Mouse (Mus musculus) neutrophil, adult 5-6 weeks (primary cell): Measurements from ENCODE around the gene Tmeff1. TPM values are rescaled to one million over a fixed set of nuclear protein-coding genes. Genes with fewer than 3 reads are reported as not detected.

Experiments used
- ATAC-seq: fragments of 151-379, 151-347 bp; 2 replicates; pipeline ENCODE4 v1.8.0; 2017; ENCODE audit warnings: mild to moderate bottlenecking, moderate TSS enrichment; ENCODE audit not compliant: insufficient number of reproducible peaks, poor library complexity, low FRiP score, severe bottlenecking; ENCODE audit errors: extremely low read depth
- total RNA-seq: library from RNA; stranded (forward); fragments of 200-1000 nt; gene quantifications from 2 replicates; pipeline ENCODE4 v1.2.3, GENCODE M21; 2017

Gene Tmeff1
- total RNA-seq, 1 experiment from 2014 or later = 0.23 TPM

DNA sequence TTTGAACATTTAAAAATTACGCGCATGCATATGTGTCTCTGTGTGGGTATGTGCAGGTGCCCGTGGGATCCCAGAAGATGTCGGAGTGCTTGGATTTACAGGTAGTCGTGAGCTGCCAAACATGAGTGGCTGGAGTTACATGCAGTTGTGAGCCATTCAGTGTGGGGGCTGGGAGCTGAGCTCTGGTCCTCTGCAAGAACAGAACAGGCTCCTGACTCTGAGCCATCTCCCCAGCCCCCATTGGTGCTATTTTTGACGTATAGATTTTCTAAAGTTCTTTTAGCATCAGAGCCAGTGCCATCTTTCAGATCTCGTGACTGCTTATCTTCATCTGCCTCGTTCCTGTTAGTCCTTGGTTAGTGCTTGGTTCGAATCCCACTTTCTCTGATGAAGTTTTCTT is 24.5 kb downstream of the Tmeff1 start:
- no peak for ATAC-seq

DNA sequence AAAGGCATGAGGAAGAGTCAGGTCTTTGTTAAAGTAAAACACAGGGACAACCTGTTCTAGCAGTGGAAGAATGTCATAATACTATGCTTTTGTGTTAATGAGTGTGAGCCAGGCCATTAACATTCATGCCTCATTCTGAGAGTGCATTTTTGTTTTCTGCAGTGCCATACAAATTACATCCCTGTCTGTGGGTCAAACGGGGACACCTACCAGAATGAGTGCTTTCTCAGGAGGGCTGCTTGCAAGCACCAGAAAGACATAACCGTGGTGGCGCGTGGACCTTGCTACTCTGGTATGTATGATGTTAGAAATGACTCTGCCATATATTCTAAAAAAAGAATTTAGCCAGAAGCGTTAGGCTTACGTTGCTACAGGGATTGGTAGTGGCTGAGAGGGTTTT is 25.3 kb downstream of the Tmeff1 start:
- no peak for ATAC-seq

DNA sequence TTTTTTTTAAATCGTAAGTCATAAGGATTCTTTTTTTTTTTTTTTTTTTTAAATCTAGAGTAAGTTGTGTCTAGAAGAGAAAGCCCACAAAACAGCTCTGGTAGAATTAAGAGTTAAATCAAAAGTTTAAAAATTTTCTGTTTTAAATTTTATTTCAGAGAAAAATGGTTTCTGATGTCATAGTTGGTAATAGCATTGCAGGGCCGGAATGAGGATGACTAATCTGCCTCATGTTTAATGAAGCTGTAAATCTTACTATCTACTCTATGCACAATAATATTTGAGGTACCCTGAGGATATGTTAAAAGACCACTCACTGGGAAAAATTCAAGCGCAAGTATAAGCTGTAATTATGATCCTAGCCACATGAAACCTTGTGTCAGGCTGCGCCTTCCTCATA is 30.5 kb downstream of the Tmeff1 start:
- ATAC-seq = no peak

DNA sequence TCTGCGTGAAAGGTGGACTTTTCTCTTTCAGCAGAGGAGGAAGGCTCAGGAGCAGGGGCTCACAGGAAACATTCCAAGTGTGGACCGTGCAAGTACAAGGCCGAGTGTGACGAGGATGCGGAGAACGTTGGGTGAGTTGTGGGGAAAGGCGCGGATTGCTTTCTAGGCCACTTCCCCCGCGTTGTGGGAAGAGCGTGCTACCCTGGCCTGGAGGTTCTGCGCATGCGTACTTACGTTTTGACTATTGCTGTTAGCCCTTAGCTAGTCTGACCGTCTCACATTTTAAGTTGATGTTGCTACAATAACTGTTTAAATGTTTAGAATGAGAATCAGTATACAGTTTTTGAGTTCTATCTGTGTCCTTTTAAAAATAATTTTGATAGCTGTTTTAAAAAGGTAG is 32.2 kb downstream of the Tmeff1 start:
- ATAC-seq = no peak

DNA sequence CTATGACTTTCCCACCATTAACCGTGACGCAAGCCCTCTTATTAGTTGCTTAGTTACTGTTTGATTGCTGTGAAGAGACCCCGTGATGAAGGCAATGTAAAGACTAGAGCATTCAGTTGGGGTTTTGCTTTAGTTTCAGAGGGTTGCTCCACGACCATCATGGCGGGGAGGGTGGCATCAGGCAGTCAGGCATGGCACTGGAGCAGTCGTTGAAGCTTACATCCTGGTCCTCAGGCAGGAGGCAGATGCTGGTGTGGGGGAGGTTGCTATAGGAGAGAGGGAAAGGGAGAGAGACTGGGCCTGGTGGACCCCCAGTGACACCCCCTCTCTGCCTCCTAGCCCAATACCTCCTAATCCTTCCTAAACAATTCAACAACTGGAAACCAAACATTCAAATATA is 35.1 kb downstream of the Tmeff1 start:
- ATAC-seq = no peak

DNA sequence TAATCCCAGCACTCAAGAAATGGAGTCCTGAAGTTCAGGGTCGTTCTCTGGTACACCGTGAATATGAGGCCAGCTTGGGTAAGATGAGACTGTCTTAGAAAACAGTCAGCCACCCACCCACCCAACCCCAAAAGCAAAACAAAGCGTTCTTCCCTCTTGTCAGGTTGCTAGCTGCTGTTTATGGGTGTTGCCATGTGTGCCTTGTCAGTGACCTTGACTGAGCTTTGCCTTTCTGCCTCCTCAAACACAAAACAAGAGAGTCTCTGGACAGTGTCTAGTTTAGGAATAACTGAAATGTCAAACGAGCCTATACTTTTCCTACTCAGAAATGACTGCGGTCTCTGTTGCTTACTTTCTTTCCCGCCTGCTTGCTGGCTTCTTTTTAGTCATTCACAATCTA is 37.3 kb downstream of the Tmeff1 start:
- no peak for ATAC-seq

DNA sequence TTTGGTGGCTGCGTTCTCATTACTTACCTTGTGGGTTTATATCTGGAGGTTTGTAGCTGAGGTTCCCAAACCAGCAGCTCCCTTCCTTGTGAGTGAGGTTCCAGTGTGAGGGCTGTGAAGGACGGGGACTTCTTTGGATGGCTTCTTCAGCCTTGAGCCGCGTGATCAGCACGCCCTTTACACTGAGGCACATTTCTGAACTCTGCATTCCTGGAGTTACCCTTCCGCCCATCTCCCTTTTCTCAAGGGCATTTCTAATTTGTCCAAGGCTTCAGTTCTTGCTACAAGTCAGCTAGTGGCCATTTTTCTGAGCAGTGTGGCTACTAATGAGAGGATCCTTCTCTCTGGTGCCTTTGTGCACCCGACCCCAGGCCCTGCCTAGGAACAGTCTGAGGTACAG is 38.0 kb downstream of the Tmeff1 start:
- no peak for ATAC-seq

DNA sequence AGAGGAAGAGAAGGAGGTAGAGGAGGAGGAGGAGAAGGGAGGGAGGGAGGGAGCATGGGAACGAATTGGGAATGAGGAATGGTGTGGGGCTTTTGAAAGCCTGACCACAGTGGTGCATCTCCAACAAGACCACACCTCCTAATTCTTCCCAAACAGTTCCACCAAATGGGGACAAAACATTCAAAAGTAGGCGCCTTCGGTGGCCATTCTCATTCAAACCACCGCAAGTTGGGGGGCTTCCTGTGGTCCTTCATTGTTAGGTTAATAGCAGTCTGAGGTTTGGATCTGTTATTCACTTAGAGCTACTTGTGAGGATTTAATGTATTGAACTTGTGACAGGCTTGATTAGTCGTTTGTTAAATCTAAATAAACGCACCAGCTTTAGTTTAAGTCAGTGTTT is 40.0 kb downstream of the Tmeff1 start:
- no peak for ATAC-seq

DNA sequence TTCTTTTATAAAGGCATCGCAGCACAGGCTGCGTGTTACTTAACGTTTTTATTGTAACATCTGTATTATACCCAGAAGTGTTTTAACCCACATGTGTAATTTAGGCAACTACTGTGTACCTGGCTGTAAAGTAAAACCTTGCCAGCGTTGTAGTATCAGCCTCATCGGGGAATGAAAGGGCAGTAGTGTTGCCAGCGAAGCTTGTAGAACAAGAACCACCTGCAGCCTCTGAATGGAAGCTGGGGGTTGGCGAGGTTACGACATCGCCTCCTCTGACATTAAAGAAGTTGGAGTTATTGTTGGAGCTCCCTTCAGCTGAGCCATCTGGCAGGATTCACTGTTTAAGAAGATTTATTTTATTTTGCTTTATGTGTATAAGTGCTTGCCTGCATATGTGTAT is 40.9 kb downstream of the Tmeff1 start:
- ATAC-seq = no peak

DNA sequence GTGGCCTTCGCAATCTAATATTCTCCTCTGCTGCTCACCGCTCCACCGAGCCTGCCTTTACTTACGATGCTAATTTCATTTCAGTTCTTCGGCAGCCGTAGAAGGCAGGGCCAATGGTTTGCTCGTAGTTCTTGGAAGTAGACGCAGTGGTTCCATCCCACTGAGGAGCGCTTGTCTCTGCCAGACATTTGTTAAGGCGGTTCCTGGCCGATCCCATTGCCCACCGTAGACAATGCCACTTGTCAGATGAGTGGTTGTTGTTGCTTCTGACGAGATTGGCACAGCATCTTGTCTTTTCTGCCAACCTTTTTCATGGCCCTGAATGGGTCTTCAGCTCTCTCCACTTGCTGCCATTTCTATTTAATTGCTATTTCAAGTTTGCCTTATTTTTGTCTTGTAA is 44.5 kb downstream of the Tmeff1 start:
- no peak for ATAC-seq

DNA sequence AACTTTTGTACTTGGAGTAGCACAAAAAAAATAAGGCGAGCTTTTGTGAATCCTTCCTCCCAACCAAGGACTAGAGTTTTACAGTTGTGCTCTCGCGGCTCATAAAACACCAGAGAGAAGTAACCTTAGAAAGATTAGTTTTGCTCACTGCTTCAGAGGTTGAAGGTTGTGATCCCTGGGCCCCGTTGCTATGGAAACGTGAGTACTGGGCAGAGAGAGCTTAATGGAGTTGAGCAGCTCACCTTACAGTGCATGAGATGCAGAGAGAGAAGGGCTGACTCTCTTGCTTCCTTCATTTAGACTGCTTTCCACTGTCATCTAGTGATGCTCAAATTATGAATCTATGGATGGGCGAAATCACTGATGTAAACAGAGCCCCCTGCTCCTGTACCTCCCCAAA is 48.6 kb downstream of the Tmeff1 start:
- ATAC-seq = no peak

DNA sequence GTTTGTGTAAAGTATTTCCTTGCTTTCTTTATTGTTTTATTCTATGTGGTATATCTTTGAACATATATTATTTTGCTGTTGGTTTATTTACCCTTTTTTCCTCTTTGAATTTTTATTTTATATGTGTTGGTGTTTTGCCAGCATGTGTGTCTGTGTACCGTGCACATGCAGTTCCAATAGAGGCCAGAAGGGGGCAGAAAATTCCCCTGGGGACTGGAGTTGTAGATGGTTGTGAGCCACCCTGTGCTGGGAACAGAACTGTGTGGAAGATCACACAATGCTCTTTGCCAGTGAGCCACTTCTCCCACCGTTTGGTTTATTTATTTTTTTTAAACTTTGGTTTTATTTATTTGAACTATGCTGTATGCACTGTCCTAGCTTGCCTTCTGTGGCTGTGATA is 49.1 kb downstream of the Tmeff1 start:
- ATAC-seq = no peak

DNA sequence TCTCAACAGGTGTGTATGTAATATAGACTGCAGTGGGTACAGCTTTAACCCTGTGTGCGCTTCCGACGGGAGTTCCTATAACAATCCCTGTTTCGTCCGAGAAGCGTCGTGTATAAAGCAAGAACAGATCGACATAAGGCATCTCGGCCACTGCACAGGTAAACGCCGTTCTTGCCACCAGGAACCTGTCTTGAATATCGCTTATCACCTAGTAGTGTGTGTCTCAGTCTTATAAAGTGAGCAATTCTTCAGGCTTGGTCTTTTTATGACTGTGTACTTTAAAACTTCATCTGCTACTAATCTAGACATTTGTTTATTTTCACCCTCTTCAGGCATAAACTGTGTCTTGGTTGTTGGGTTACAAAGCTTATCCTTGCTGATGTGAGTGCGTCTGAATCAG is 51.9 kb downstream of the Tmeff1 start:
- ATAC-seq = no peak

DNA sequence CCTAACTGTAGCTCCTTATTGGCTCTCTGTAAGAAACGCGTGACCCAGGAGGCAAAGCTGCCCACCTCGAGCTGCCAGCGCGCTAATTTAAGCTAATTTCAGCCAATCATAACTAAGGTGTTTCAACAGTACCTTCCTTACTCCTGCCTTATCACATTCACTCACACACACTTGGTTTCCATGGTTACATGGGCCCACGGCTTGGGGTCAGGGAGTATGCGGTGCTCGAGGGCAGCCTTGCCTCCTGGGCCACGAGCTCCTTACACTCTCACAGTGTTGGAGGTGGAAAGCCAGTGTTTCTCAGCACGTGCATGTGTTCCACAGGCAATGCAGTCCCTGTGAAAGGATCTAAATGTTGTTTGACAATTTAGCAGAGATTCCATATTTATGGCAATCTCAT is 53.2 kb downstream of the Tmeff1 start:
- ATAC-seq = no peak

DNA sequence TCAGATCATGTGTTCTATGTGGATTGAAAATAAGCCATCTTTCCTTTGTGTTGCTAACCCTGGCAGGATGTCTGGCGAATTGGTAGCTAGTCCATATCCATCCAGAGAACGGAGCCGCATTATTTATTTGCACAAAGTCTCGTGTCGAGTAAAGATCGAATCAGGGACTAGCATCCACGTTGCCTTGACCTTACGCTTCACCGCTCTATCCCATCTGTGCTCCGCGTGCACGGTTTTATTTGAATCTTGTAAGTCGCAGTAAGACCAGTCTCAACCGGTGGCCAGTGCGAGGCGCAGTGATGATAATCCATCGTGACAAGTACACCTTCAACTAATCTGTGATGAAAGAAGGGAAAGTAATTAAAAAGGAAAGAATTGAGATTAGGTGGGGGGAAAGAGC is 54.5 kb downstream of the Tmeff1 start:
- no peak for ATAC-seq

DNA sequence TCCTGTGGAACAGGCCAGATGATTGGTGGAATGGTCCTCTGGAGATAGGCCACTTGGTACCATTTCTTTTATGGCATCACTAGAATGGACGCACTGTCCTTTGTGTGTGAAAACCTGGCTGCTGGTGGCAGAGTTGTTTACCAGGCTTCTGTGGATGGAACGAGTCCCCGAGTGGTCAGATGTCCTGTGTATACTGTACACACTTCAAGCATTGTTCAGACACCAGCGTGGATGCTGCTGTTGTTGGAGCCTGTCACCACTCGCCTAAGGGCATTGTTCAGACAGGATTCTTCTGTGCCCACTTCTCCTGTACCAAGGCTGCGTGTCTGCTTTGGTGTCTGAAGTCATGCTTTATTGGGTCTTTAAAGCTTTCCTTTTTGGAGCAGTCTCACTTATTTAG is 58.8 kb downstream of the Tmeff1 start:
- no peak for ATAC-seq

DNA sequence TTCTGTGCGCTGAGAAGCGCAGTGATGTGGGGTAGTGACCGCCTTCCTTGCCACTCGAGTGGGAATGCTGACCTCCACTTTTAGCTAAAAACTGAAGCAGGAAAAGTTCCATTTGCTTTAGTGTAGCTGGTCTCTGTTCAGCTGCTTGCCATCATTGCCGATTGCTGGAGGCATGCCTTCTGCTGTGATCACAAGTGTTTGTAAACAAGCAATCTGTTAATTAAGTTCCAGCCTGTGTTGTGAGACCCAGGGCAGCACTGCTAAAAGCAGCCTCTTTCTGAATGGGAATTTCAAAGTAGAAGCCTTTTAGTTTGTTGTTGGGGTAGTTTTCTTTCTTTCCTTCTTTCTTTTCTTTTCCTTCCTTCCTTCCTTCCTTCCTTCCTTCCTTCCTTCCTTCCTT is 61.2 kb downstream of the Tmeff1 start:
- no peak for ATAC-seq

DNA sequence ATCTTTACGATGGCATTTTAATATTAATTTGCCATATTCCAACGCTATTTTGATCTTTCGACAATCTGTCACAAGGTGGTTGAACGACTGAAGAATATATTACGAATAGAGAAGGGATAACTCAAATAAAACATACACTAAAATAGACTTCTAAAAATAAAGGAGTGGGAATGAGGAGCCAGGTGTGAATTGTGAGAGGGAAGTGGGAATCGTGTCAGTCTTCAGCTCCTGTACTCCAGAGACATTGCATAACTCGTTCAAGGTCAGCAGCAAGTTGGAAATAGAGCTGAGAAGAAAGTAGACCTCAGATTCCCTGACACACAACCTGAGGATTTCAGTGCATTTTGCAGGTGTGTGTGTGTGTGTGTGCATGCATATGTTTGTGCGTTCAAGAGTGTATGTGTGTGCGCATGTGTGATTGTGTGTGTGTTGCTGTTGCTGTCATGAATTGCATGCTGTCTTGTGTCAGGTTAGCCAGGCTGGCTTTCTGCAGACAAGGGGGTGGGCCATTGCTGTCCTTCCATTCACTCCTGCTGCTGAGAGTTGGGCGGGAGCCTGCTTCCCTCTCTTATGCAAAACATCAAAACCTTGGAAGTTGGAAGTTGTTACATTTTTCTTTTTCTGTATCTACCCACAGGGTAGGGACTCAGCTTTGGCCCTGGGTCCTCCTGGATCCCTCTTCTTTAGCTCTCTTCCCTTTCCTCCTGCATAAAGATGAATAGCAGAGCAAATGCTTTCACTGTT is 65.8 kb downstream of the Tmeff1 start:
- ATAC-seq = no peak

DNA sequence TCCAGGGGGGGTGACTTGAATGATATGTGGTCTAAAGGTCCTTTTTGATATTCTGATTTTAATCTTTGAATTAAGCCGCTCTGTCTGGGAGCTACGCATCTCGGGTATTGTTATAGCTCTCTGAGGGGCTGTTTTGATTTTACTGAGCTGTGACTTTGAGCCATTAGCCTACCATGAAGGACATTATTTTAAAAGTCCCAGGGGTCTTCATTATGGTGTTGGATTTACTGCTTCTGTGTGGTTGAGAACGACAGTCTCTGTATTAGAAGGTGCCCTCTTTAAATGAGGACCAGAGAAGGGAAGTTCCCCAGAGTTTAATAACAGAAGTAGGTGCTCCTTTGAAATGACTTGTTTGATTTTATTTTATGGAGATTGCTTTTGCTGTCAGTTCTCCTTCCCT is 69.1 kb downstream of the Tmeff1 start:
- ATAC-seq = no peak

DNA sequence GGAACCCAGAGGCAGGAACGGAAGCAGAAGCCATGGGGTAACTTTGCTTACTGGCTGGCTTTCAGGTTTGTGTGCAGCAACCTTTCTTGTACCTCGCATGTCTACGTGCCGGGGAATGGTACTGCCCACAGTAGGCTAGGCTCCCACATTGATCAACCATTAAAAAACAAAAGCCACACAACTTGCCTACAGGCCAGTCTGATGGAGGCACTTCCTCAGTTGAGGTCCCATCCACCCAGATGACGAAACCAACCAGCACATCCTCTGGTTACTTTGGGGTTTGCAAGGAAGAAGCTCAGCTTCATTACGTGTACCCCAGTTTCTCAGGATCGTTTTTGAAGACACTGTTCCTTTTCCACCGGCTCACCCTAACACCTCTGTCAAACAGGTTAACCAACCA is 71.6 kb downstream of the Tmeff1 start:
- no peak for ATAC-seq

DNA sequence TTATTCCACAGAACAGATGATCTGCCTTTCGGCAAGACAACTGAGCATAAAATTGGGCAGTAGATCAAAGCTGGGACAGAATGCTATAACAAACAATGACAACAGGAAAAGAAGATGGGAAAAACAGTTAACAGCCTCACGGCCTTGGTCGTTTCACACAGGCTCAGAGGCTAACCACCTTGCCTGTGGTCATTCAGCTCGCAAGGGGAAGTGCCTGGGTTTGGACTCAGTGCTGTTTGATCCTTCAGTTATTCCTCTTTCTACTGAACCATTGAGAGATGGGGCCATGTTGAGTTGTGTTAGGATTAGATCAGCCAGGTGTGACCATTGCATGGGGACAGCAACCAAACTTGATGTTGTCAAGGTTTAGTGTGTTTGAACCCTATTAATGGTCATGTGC is 75.2 kb downstream of the Tmeff1 start:
- no peak for ATAC-seq
